Mouse (Mus musculus): ENCODE data around the gene Sin3a.

GRCm38 (mm10) chr9:57147205-57148143 is 75.6 kb downstream of the Sin3a start:
- no peak for TF ChIP-seq CTCF (IDR thresholded peaks at IDR 0.05 in 2 of 3, conservative IDR thresholded peaks at IDR 0.05 in 1 of 3; ENCODE audit: control insufficient read depth in 1 of 3, insufficient read depth in 1 of 3, low read depth in 2 of 3, low read length in 3 of 3, poor library complexity in 1 of 3, severe bottlenecking in 1 of 3)
- no peak for TF ChIP-seq POLR2A (IDR thresholded peaks at IDR 0.05; ENCODE audit: control insufficient read depth in 1 of 2, insufficient read depth in 1 of 2, low read depth in 1 of 2, low read length in 2 of 2, poor library complexity in 1 of 2)
- TF ChIP-seq JUND (IDR thresholded peaks at IDR 0.05; ENCODE audit: low read depth, low read length) = no peak
- no peak for TF ChIP-seq BHLHE40 (IDR thresholded peaks at IDR 0.05; ENCODE audit: borderline replicate concordance, low read depth, low read length)
- TF ChIP-seq E2F4 (IDR thresholded peaks at IDR 0.05; ENCODE audit: borderline replicate concordance, low read depth, low read length) = no peak
- TF ChIP-seq TAL1 (IDR thresholded peaks at IDR 0.05; ENCODE audit: low read length) = no peak

Data from MEL (cell line).